Comparison of ENCODE assay signal across 9 mouse cellular contexts in the genomic region with DNA sequence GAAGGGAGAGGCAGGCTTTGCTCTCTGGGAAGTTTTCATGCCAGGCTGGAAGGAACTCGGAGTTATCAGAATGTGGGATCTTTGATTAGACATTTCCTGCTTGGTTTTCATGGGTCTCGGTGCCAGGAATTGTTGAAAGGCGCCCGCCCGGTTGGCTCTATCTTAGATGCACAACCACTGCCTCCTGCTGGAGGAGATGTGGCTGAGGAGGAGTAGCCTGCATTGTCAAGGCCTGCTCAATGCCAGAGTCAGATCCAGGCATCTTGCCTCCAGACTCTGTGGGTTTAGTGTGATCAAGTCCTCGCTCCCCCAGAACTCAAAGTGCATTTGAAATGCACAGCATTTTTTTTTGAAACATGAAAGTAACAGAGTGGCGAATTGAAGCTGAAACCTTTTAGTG.
A peak's percentile ranks its signal among the peaks of the same experiment; 100 is the strongest.
DNase-seq lines count a peak whose midpoint lies in the region; ATAC-seq and TF ChIP-seq lines count a peak whose summit lies in the region.
"Had no signal": no experiment of that assay in that cellular context is flagged by ENCODE, and none has a peak within 500 bp of the region (broad histone marks: within the 10 kb centered on the region; RNA-seq: fewer than 3 reads in every experiment).

No protein-coding gene starts in this region.

- no peak overlapping the region for H3K9ac ChIP-seq in kidney, embryonic 16.5 days (replicated peaks; ENCODE audit: low read length)
- no peak overlapping the region for H3K9ac ChIP-seq in kidney, embryonic 15.5 days
- H3K9ac ChIP-seq in intestine, embryonic 15.5 days: no peak overlapping the region
- H3K9ac ChIP-seq: liver, embryonic 15.5 days had no signal

- no peaks in the 10 kb centered on the region for H3K4me1 ChIP-seq in kidney, embryonic 16.5 days (ENCODE audit: insufficient read depth, low read length)
- no peaks in the 10 kb centered on the region for H3K4me1 ChIP-seq in kidney, embryonic 15.5 days
- no peaks in the 10 kb centered on the region for H3K4me1 ChIP-seq in intestine, embryonic 15.5 days (replicated peaks)
- H3K4me1 ChIP-seq: liver, embryonic 15.5 days had no signal

- peaks cover 12% of the 10 kb centered on the region for H3K36me3 ChIP-seq in kidney, embryonic 16.5 days (ENCODE audit: insufficient read depth, low read length)
- peaks cover 68% of the 10 kb centered on the region for H3K36me3 ChIP-seq in C2C12 (ENCODE audit: control insufficient read depth, insufficient read depth)
- peaks cover 28% of the 10 kb centered on the region for H3K36me3 ChIP-seq in kidney, embryonic 15.5 days
- H3K36me3 ChIP-seq in intestine, embryonic 15.5 days: no peaks in the 10 kb centered on the region
- H3K36me3 ChIP-seq: liver, embryonic 15.5 days had no signal

- H3K4me2 ChIP-seq in kidney, embryonic 16.5 days (replicated peaks; ENCODE audit: low read depth, low read length): no peak overlapping the region
- no peak overlapping the region for H3K4me2 ChIP-seq in kidney, embryonic 15.5 days
- no peak overlapping the region for H3K4me2 ChIP-seq in intestine, embryonic 15.5 days (replicated peaks)
- H3K4me2 ChIP-seq: liver, embryonic 15.5 days had no signal

- no peaks in the 10 kb centered on the region for H3K79me3 ChIP-seq in C2C12 (ENCODE audit: low read depth)

- 62% methylated on average over 7 of the region's 7 CpGs for WGBS in kidney, embryonic 16.5 days
- 68% methylated on average over 7 of the region's 7 CpGs for WGBS in kidney, embryonic 15.5 days
- WGBS in intestine, embryonic 15.5 days: 69% methylated on average over 7 of the region's 7 CpGs

- H3K79me2 ChIP-seq in C2C12 (ENCODE audit: control insufficient read depth, insufficient read depth): no peaks in the 10 kb centered on the region

- no peak overlapping the region for H3K4me3 ChIP-seq in kidney, embryonic 16.5 days (ENCODE audit: low read length)
- H3K4me3 ChIP-seq in C2C12 (ENCODE audit: insufficient read depth, poor library complexity, severe bottlenecking): no peak overlapping the region
- no peak overlapping the region for H3K4me3 ChIP-seq in kidney, embryonic 15.5 days (replicated peaks)
- no peak overlapping the region for H3K4me3 ChIP-seq in intestine, embryonic 15.5 days (replicated peaks)
- H3K4me3 ChIP-seq: liver, embryonic 15.5 days had no signal

- no peak overlapping the region for H3K27ac ChIP-seq in kidney, embryonic 16.5 days (ENCODE audit: low read length)
- 0 out of 2 replicates have a peak overlapping the region, but pooled peaks have one; percentile 3 for H3K27ac ChIP-seq in kidney, embryonic 15.5 days
- H3K27ac ChIP-seq in intestine, embryonic 15.5 days: no peak overlapping the region
- H3K27ac ChIP-seq: liver, embryonic 15.5 days had no signal

- ATAC-seq in kidney, embryonic 16.5 days (ENCODE audit: low FRiP score, low TSS enrichment): no peak
- no peak for ATAC-seq in kidney, embryonic 15.5 days (replicated peaks; ENCODE audit: low FRiP score)
- ATAC-seq in intestine, embryonic 15.5 days: no peak

- TF ChIP-seq CTCF in C2C12 (IDR thresholded peaks at IDR 0.05; ENCODE audit: control insufficient read depth, insufficient read depth, insufficient read length): peak; percentile 5

- H3ac ChIP-seq in C2C12 (ENCODE audit: control insufficient read depth, insufficient read length, low read depth): no peak overlapping the region

- intact Hi-C loops in left cerebral cortex, postnatal 25 days (cut with DNase I): no loop called here

- H3K9me3 ChIP-seq in kidney, embryonic 16.5 days (ENCODE audit: low read length): no peaks in the 10 kb centered on the region
- H3K9me3 ChIP-seq in kidney, embryonic 15.5 days (replicated peaks): no peaks in the 10 kb centered on the region
- no peaks in the 10 kb centered on the region for H3K9me3 ChIP-seq in intestine, embryonic 15.5 days
- H3K9me3 ChIP-seq: liver, embryonic 15.5 days had no signal

- peak; percentile 18 for DNase-seq in kidney, adult 11 months
- DNase-seq in brain, adult 2 months (ENCODE audit: low read depth, low spot score): peak; percentile 12
- peak; percentile 55 to 59 for DNase-seq in urinary bladder, postnatal 36 days (ENCODE audit: low spot score in 2 of 2)
- DNase-seq in left cerebral cortex, postnatal 25 days (ENCODE audit: low spot score in 2 of 2): no peak

- no peaks in the 10 kb centered on the region for H3K27me3 ChIP-seq in kidney, embryonic 16.5 days (ENCODE audit: insufficient read depth, low read length)
- no peaks in the 10 kb centered on the region for H3K27me3 ChIP-seq in C2C12 (ENCODE audit: control insufficient read depth, insufficient read depth, insufficient read length)
- no peaks in the 10 kb centered on the region for H3K27me3 ChIP-seq in kidney, embryonic 15.5 days
- no peaks in the 10 kb centered on the region for H3K27me3 ChIP-seq in intestine, embryonic 15.5 days (replicated peaks)
- H3K27me3 ChIP-seq: liver, embryonic 15.5 days had no signal

TF ChIP-seq in C2C12, 6 proteins besides CTCF, POLR2A, EP300 and RAD21:
- TF ChIP-seq USF1 (IDR thresholded peaks at IDR 0.05; ENCODE audit: low read depth): no peak
- no peak for TF ChIP-seq CEBPB (IDR thresholded peaks at IDR 0.05; ENCODE audit: low read depth)
- no peak for TF ChIP-seq MYOD1 (IDR thresholded peaks at IDR 0.05; ENCODE audit: control insufficient read depth, insufficient read length, low read depth)
- TF ChIP-seq MYOG (IDR thresholded peaks at IDR 0.05; ENCODE audit: control insufficient read depth, extremely low read depth, insufficient read length): no peak
- TF ChIP-seq FOSL1 (IDR thresholded peaks at IDR 0.05; ENCODE audit: insufficient read depth, low read length, poor library complexity, severe bottlenecking): no peak

Comparison
In these comparisons a context has a peak if more than half of its experiments do, and no peak if none do; other contexts are left out.
1. DNase-seq: peak in kidney, adult 11 months (single experiment), brain, adult 2 months (single experiment) and urinary bladder, postnatal 36 days (2 of 2); none in left cerebral cortex, postnatal 25 days (0 of 2).